Mouse (Mus musculus) cerebellum, adult (tissue): ENCODE data around the gene Asap3.

Source experiments
- ATAC-seq: cut with Nextera tagmentation; 2 replicates; pipeline ENCODE4 v1.9.2; 2017; ENCODE audit warnings: mild to moderate bottlenecking, moderate library complexity, mixed read lengths; ENCODE audit not compliant: insufficient number of reproducible peaks, low FRiP score, low TSS enrichment

Asap3 gene

DNA sequence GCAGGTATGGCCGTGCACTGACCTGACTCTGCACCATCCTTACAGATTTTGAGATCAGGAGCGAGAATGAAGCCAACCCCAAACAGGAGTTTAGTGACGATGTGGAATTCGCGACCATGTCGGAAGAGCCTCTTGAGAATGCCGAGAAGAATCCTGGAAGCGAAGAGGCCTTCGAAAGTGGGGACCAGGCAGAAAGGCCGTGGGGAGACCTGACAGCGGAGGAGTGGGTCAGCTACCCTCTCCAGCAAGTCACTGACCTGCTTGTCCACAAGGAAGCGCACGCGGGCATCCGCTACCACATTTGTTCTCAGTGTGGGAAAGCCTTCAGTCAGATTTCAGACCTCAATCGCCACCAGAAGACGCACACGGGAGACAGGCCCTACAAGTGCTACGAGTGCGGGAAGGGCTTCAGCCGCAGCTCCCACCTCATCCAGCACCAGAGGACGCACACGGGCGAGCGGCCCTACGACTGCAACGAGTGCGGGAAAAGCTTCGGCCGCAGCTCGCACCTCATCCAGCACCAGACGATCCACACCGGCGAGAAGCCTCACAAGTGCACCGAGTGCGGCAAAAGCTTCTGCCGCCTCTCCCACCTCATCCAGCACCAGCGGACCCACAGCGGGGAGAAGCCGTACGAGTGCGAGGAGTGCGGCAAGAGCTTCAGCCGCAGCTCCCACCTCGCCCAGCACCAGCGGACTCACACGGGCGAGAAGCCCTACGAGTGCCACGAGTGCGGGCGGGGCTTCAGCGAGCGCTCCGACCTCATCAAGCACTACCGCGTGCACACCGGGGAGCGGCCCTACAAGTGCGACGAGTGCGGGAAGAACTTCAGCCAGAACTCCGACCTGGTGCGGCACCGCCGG is 84.0 kb downstream of the Asap3 start:
- ATAC-seq: no peak

DNA sequence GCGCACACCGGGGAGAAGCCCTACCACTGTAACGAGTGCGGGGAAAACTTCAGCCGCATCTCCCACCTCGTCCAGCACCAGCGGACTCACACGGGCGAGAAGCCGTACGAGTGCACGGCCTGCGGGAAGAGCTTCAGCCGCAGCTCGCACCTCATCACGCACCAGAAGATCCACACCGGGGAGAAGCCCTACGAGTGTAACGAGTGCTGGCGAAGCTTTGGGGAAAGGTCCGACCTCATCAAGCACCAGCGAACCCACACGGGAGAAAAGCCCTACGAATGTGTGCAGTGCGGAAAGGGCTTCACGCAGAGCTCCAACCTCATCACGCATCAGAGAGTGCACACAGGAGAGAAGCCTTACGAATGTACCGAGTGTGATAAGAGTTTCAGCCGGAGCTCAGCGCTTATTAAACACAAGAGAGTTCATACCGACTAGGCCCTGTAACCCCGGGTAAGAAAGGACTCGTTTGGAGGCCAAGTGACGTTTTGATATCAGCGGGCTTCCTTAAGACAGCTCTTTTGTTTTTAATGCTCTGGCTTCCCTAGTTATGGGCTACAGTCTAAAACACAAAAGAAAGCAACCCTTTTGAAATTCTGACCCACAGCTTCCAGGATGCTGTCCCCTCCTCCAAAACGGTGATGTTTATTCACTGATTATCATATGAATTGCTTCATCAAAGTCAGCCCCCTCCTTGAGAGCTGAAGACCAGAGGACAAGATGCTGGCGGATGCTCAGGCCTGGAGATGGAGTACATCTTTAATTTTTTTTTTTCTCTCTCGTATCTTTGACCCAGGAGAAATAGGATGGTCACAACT is 84.8 kb downstream of the Asap3 start:
- ATAC-seq: no peak

DNA sequence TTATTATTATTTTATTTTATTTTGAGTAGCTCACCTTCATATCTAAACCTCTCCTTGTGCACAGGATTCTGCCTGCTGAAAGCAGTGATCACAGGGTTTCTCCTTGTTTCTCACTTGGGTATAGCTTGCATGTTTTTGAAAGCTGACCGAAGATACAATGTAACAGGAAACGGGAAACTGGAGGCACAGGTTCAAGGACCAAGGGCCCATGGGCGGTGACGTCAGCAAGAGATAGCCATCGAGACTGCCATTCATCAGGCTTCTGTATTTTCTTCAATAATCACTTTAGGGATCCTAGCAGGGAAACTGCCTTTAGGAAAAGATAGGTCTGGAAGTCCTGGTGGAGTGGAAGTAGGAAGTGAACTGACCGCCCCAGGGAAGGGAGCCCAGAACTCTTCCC is 85.5 kb downstream of the Asap3 start:
- no peak for ATAC-seq
